Mouse (Mus musculus): ENCODE results near the gene Bphl. TPM values are rescaled to one million over a fixed set of nuclear protein-coding genes. Genes with fewer than 3 reads are reported as not detected.
A peak's percentile ranks its signal among the peaks of the same experiment; 100 is the strongest.

The Bphl gene
- polyA plus RNA-seq, 1 experiment from 2014 or later, result 32.9 TPM

- WGBS, result 42% methylated on average over 4 of the region's 4 CpGs
- Histone ChIP-seq H3K9ac (replicated peaks) (no peak overlapping the region), H3K4me3 (no peak overlapping the region), H3K9me3 (no peaks in the 10 kb centered on the region), H3K27me3 (no peaks in the 10 kb centered on the region), H3K36me3 (no peaks in the 10 kb centered on the region), H3K4me2 (replicated peaks) (peak overlapping the region; percentile 36), H3K4me1 (peaks cover 27% of the 10 kb centered on the region), H3K27ac (replicated peaks) (peak overlapping the region; percentile 90)
- ATAC-seq (replicated peaks), result peak; percentile 77
Measured at GRCm38 (mm10) chr13:34096455-34096854, 59.1 kb downstream of the Bphl start.

GRCm38 (mm10) chr13:34097086-34097485, 59.7 kb downstream of the Bphl start:
- Histone ChIP-seq H3K36me3 (no peaks in the 10 kb centered on the region), H3K27ac (replicated peaks) (peak overlapping the region; percentile 90), H3K4me1 (peaks cover 27% of the 10 kb centered on the region), H3K9me3 (no peaks in the 10 kb centered on the region), H3K4me3 (no peak overlapping the region), H3K9ac (replicated peaks) (no peak overlapping the region), H3K27me3 (no peaks in the 10 kb centered on the region), H3K4me2 (replicated peaks) (no peak overlapping the region)
- 42% methylated on average over 3 of the region's 3 CpGs for WGBS
- no peak; the same call in 1 of the 2 replicates for ATAC-seq (replicated peaks)

GRCm38 (mm10) chr13:34100733-34101132, 63.3 kb downstream of the Bphl start:
- Histone ChIP-seq H3K9ac (replicated peaks) (no peak overlapping the region), H3K4me3 (no peak overlapping the region), H3K36me3 (no peaks in the 10 kb centered on the region), H3K9me3 (no peaks in the 10 kb centered on the region), H3K4me1 (peaks cover 15% of the 10 kb centered on the region), H3K27me3 (no peaks in the 10 kb centered on the region), H3K27ac (replicated peaks) (no peak overlapping the region), H3K4me2 (replicated peaks) (no peak overlapping the region)
- ATAC-seq (replicated peaks), result no peak
- 80% methylated on average over 3 of the region's 3 CpGs for WGBS

- Histone ChIP-seq H3K9me3 (no peaks in the 10 kb centered on the region), H3K4me3 (no peak overlapping the region), H3K27ac (replicated peaks) (no peak overlapping the region), H3K27me3 (no peaks in the 10 kb centered on the region), H3K36me3 (no peaks in the 10 kb centered on the region), H3K4me2 (replicated peaks) (no peak overlapping the region), H3K4me1 (peaks cover 10% of the 10 kb centered on the region), H3K9ac (replicated peaks) (no peak overlapping the region)
- ATAC-seq (replicated peaks), result no peak
- WGBS, result 93% methylated on average over 10 of the region's 10 CpGs
Measured at GRCm38 (mm10) chr13:34101247-34101646, 63.9 kb downstream of the Bphl start.

GRCm38 (mm10) chr13:34101908-34102307, 64.5 kb downstream of the Bphl start:
- ATAC-seq (replicated peaks), result no peak
- Histone ChIP-seq H3K4me2 (replicated peaks) (no peak overlapping the region), H3K27me3 (no peaks in the 10 kb centered on the region), H3K36me3 (no peaks in the 10 kb centered on the region), H3K27ac (replicated peaks) (no peak overlapping the region), H3K9me3 (no peaks in the 10 kb centered on the region), H3K4me1 (peaks cover 4% of the 10 kb centered on the region), H3K9ac (replicated peaks) (no peak overlapping the region), H3K4me3 (no peak overlapping the region)
- WGBS, result 68% methylated on average over 9 of the region's 9 CpGs

- Histone ChIP-seq H3K4me3 (no peak overlapping the region), H3K9ac (replicated peaks) (no peak overlapping the region), H3K27me3 (no peaks in the 10 kb centered on the region), H3K4me1 (no peaks in the 10 kb centered on the region), H3K4me2 (replicated peaks) (no peak overlapping the region), H3K27ac (replicated peaks) (no peak overlapping the region), H3K9me3 (no peaks in the 10 kb centered on the region), H3K36me3 (no peaks in the 10 kb centered on the region)
- 67% methylated on average over 1 of the region's 1 CpGs for WGBS
- no peak for ATAC-seq (replicated peaks)
Measured at GRCm38 (mm10) chr13:34105364-34105763, 68.0 kb downstream of the Bphl start.

- no peak overlapping the region for H3K4me2 ChIP-seq (replicated peaks)
- H3K9ac ChIP-seq (replicated peaks), result no peak overlapping the region
- no peaks in the 10 kb centered on the region for H3K27me3 ChIP-seq
- H3K36me3 ChIP-seq, result no peaks in the 10 kb centered on the region
- H3K27ac ChIP-seq (replicated peaks), result no peak overlapping the region
- H3K4me3 ChIP-seq, result no peak overlapping the region
- H3K4me1 ChIP-seq, result no peaks in the 10 kb centered on the region
- no peaks in the 10 kb centered on the region for H3K9me3 ChIP-seq
- ATAC-seq (replicated peaks), result no peak
- 87% methylated on average over 2 of the region's 2 CpGs for WGBS
Measured at GRCm38 (mm10) chr13:34106256-34106655, 68.9 kb downstream of the Bphl start.

- H3K4me1 ChIP-seq, result no peaks in the 10 kb centered on the region
- no peak overlapping the region for H3K27ac ChIP-seq (replicated peaks)
- H3K9me3 ChIP-seq, result no peaks in the 10 kb centered on the region
- no peaks in the 10 kb centered on the region for H3K27me3 ChIP-seq
- no peaks in the 10 kb centered on the region for H3K36me3 ChIP-seq
- H3K9ac ChIP-seq (replicated peaks), result no peak overlapping the region
- WGBS, result 96% methylated on average over 1 of the region's 1 CpGs
- no peak overlapping the region for H3K4me2 ChIP-seq (replicated peaks)
- H3K4me3 ChIP-seq, result no peak overlapping the region
- no peak for ATAC-seq (replicated peaks)
Measured at GRCm38 (mm10) chr13:34106999-34107398, 69.6 kb downstream of the Bphl start.

- no peak for ATAC-seq (replicated peaks)
- H3K9me3 ChIP-seq, result no peaks in the 10 kb centered on the region
- H3K9ac ChIP-seq (replicated peaks), result no peak overlapping the region
- H3K36me3 ChIP-seq, result no peaks in the 10 kb centered on the region
- H3K27me3 ChIP-seq, result no peaks in the 10 kb centered on the region
- 63% methylated on average over 4 of the region's 4 CpGs for WGBS
- H3K4me2 ChIP-seq (replicated peaks), result no peak overlapping the region
- no peak overlapping the region for H3K4me3 ChIP-seq
- no peak overlapping the region for H3K27ac ChIP-seq (replicated peaks)
- no peaks in the 10 kb centered on the region for H3K4me1 ChIP-seq
Measured at GRCm38 (mm10) chr13:34109035-34109676, 71.8 kb downstream of the Bphl start.

- no peak overlapping the region for H3K4me3 ChIP-seq
- no peaks in the 10 kb centered on the region for H3K4me1 ChIP-seq
- H3K36me3 ChIP-seq, result no peaks in the 10 kb centered on the region
- no peak overlapping the region for H3K27ac ChIP-seq (replicated peaks)
- H3K27me3 ChIP-seq, result no peaks in the 10 kb centered on the region
- H3K9ac ChIP-seq (replicated peaks), result no peak overlapping the region
- 24% methylated on average over 4 of the region's 4 CpGs for WGBS
- H3K9me3 ChIP-seq, result no peaks in the 10 kb centered on the region
- no peak overlapping the region for H3K4me2 ChIP-seq (replicated peaks)
- no peak for ATAC-seq (replicated peaks)
Measured at GRCm38 (mm10) chr13:34109677-34110058, 72.3 kb downstream of the Bphl start.

GRCm38 (mm10) chr13:34111019-34111418, 73.6 kb downstream of the Bphl start:
- Histone ChIP-seq H3K9me3 (no peaks in the 10 kb centered on the region), H3K4me2 (replicated peaks) (no peak overlapping the region), H3K4me3 (no peak overlapping the region), H3K27me3 (no peaks in the 10 kb centered on the region), H3K9ac (replicated peaks) (no peak overlapping the region), H3K36me3 (no peaks in the 10 kb centered on the region), H3K4me1 (no peaks in the 10 kb centered on the region), H3K27ac (replicated peaks) (no peak overlapping the region)
- ATAC-seq (replicated peaks), result no peak
- 75% methylated on average over 5 of the region's 5 CpGs for WGBS

GRCm38 (mm10) chr13:34111878-34112277, 74.5 kb downstream of the Bphl start:
- Histone ChIP-seq H3K9me3 (no peaks in the 10 kb centered on the region), H3K9ac (replicated peaks) (no peak overlapping the region), H3K27me3 (no peaks in the 10 kb centered on the region), H3K27ac (replicated peaks) (no peak overlapping the region), H3K36me3 (no peaks in the 10 kb centered on the region), H3K4me2 (replicated peaks) (no peak overlapping the region), H3K4me3 (no peak overlapping the region), H3K4me1 (no peaks in the 10 kb centered on the region)
- ATAC-seq (replicated peaks), result no peak
- WGBS, result 100% methylated on average over 3 of the region's 3 CpGs

GRCm38 (mm10) chr13:34112369-34113081, 75.1 kb downstream of the Bphl start:
- Histone ChIP-seq H3K4me2 (replicated peaks) (no peak overlapping the region), H3K36me3 (no peaks in the 10 kb centered on the region), H3K4me1 (no peaks in the 10 kb centered on the region), H3K27ac (replicated peaks) (no peak overlapping the region), H3K9me3 (no peaks in the 10 kb centered on the region), H3K9ac (replicated peaks) (no peak overlapping the region), H3K4me3 (no peak overlapping the region), H3K27me3 (no peaks in the 10 kb centered on the region)
- 81% methylated on average over 5 of the region's 5 CpGs for WGBS
- no peak for ATAC-seq (replicated peaks)

Measured in forebrain, embryonic 15.5 days (tissue).